Mouse (Mus musculus): ENCODE data around the gene Rab37.

Rab37 gene

DNA sequence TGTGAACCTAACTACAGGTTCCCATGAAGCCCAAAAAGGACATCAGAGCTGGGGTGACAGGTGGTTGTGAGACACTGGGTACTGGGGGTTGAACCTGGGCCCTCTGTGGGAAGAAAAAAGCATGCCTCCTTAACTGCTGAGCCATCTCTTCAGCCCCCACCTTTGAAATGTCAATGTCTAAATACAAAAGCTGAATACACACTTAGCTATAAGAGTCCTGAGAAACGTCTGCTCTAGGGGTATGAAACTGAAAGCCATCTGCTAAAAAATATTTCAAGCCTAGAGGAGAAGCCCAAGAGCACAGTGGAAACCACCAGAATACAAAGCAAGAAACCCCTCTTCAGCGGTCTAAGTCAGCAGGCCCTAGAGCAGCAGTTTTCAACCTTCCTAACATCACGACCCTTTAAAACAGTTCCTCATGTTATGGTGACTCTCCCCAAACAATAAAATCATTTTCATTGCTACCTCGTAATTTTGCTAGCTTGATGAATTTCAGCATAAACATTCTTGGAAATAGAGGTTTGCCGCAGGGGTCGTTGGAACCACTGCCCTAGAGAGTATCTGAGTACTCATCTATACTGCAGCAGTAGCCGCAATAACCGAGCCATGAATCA, 40.6 kb downstream of the Rab37 start:
- DNase-seq (ENCODE audit: low spot score) = no peak

DNA sequence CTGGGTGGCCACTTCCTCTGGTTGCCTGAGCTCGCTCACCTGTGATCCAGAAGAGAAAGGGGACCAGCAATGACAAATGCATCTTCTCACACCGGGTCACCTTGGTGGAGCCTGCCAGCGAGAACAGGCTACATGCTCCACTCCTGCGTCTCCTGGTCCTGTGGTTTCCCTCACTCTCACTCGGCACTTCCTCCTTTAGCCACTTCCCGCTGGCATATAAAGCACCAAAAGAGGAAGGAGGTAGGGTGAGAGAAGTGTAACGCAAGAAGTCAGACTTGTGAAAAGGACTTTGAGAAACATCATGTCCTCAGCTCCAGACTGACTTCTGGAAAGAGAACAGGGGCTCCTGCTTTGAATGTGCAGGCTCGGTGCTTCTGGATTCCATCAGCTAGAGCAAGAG, 42.6 kb downstream of the Rab37 start, which contains the start of gene Cd300lf:
TSS of gene Cd300lf (minus strand) at position 193 of the 400 bp plus-strand sequence.
- DNase-seq (ENCODE audit: low spot score) = no peak

GRCm38 (mm10) chr11:115138597-115139262, 47.5 kb downstream of the Rab37 start:
- no peak for DNase-seq (ENCODE audit: low spot score)

DNA sequence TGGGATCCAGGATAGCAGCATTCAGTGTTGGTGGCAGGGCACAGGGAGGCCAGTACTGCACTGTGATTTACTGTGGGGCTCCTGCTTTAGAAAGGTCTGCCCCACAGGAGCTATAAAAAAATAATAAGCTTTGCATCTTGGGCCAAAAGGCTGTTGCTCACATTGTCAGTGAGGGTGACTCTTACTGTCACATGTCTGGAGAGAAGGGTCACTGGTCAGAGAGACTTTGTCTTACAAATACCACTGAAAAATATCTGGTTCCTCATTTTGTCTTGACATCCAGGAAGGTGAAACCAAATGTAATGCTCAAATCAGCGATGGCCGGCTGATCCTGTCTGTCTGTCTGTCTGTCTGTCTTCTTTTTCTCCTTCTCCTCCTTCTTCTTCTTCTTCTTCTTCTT, 50.7 kb downstream of the Rab37 start:
- DNase-seq (ENCODE audit: low spot score) = no peak

DNA sequence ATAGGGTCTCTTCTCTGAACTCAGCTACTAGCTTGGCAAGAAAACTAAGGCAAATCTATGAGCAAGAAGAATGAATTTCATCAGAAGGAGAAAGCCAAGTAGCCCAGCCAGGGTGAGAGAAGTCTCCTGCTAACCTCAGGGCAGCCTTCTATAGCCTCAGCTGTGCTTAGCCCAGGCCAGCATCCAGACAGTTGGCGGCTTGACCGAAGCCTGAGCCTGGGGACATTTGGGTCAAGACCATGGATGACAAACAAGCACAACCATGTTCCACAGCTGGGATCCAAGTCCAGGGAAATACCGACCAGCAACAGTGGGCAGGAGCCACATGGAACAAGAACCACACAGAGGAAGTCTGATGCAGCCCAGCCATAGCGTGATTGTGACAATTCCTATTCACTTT, 56.6 kb downstream of the Rab37 start:
- DNase-seq (ENCODE audit: low spot score) = no peak

DNA sequence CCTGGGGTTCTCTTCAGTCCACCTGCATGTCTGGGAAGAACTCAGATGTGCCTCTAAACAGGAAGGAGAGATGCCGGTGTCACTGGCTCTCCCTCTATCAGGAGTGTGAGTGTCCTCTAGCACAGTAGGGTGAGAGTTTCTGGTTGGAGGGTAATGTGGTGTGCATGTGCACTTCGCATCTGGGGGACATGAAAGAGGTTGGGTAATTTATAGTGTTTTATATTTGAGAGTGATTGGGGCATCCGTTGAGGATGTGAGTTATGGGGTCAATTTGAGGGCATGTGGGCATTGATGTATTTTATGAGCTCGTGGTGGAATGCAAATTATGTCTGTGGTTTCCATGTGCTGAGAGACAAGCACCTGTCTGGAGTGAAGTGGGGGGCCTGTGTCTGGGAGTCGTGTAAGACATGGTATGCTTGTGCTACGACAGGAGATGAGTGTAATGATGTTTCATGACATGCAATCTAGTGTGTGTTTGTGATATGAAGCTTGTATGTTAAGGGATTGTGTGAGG, 59.6 kb downstream of the Rab37 start:
- no peak for DNase-seq (ENCODE audit: low spot score)

DNA sequence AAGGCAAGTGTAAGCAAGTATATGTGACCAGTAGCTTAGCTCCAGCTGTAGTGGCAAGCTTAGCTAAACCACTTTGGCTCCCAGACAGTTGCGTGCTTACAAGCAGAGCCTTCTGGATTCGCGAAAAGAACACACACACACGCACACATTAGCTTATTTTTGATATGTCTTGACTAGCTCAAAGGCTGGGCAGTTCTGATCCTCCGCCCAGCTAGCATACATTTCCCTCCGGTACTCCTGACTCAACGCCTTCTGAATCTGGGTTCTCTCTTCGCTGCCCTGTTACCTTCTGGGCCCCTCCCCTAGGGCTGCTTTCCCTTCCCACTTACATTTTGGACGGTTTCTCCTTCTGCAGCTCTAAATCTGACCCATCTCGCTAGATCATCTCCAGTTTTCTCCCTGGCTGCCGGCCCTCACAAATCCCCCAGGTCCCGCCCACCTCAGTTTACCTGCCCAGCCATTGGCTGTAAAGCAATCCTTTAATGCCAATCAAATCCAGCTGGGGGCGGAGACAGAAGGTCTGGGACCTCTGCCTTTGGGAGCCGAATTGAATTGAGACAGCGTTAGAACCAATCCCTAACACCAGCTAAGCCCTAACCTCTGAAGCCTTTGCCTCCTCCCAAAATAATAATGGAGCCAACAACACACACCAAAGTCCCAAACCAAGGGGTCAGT, 60.7 kb downstream of the Rab37 start:
- DNase-seq (ENCODE audit: low spot score) = peak; percentile 90

GRCm38 (mm10) chr11:115153088-115153487, 61.9 kb downstream of the Rab37 start:
- no peak for DNase-seq (ENCODE audit: low spot score)

DNA sequence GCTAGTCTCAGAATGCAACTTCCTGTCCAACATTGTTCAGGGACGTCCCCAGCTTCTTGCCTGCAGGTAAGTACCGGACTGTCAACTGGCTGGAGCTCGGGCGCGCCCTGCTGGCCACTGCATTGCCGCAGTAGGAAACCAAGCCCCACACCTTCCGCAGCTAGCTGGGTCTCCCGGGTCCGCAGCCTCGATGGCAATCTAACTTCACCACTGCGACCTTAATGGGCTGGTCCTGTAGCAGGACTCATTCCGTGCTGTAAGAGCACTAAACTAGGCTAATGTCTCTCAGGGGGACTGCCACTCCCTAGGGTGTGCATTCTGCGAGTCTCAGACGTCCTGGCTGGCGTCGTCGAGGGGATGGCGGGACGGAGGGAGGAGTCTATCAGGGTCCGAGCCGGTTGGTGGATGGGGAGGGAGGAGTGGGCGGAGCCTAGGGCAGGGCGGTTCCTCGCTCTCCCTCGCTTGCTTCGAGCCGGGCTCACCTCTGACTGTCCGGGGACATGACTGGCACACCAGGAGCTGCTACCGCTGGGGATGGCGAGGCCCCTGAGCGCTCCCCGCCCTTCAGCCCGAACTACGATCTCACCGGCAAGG, 62.6 kb downstream of the Rab37 start:
- peak; percentile 88 for DNase-seq (ENCODE audit: low spot score)

DNA sequence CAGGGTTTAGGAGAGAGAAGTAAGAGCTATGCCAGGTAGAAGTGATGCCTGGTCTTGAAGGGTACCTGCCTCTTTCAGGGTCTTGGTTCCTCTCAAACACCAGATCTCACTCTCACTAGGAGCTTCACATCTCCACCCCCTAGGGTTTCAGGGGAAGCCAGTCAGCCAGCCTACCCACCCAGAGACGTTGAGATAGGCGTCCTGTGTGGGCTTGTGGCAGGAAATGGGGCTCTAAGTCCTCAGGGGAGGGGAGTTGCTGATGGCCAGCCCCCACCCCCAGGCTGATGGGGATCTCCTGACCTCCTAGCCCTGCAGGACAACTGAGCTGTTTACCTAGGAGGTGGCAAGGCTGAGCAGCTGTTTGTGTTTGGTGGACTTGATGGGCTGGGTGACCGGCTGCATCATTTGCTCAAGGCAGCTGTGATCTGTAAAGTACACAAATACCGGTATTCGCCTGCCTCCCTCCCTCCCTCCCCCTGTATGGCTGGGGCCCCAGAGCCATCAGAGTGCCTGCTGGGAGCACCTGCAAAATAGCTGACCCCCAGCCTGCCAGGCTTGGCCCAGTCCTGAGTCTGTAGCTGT, 63.9 kb downstream of the Rab37 start:
- DNase-seq (ENCODE audit: low spot score) = no peak

- no peak for DNase-seq (ENCODE audit: low spot score)
Measured at GRCm38 (mm10) chr11:115157933-115158719, 66.9 kb downstream of the Rab37 start.

DNA sequence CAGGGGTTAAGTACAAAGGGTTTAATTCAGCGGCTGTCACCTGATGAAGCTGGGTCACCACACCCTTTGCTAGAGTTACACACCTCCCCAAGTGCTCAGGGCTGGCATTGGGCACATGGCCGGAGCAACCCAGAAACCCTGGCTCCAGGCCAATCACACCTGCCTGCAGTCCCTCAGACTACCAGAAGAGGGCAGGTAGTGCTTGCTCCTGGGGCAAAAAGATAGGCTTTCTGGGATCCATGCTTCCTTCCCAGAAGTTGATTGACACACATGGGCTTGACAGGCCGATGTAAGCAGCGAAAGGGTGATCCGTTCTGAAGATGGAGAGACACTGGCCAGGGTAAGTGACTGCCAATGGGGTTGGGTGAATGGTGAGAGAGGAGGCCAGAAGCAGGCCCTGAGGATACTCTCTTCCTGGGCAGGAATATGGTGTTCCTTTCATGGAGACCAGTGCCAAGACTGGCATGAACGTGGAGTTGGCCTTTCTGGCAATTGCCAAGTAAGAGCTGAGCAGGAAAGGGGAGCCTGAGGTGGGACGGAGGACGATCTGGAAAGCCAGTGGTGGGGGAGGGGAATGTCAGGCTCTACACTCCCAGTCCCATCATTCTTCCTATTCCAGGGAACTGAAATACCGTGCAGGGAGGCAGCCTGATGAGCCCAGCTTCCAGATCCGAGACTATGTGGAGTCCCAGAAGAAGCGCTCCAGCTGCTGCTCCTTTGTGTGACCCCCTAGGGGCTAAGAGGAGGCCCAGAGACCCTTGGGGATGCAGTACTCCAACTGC, 69.0 kb downstream of the Rab37 start:
- peak; percentile 59 for DNase-seq (ENCODE audit: low spot score)

DNA sequence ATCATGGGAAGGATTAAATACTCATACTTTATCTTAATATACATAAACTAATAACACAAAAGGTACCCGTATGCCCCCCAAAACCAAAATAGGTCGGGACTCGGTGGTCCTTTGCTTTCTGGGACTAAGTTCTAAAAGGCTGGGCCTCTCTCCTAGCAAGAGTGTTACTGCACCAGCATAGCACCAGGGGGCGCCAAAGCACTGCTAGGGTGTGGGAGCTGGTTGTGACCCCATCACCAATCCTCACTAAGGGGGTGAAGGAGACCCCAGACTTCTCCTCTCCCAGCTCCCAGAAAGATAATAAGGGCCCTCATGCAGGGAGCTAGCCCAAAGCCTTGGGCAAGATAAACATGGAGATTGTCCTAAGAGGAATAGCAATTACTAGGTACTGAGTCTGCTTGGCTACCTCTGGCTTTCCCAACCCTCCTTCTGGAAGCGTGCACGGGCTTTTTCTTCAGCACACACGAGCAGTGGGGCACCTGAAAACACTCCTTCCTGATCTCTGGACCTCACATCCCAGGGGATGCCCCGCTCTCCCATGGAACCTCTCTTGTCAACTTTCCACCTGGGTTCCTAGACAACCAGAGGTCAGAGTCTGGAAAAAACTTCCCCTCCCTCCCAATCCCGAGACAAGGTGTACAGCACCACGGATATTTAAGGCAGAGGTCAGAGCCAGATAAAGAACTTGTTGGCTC, 69.8 kb downstream of the Rab37 start:
- peak; percentile 89 for DNase-seq (ENCODE audit: low spot score)

- no peak for DNase-seq (ENCODE audit: low spot score)
Measured at GRCm38 (mm10) chr11:115161578-115162204, 70.5 kb downstream of the Rab37 start.

DNA sequence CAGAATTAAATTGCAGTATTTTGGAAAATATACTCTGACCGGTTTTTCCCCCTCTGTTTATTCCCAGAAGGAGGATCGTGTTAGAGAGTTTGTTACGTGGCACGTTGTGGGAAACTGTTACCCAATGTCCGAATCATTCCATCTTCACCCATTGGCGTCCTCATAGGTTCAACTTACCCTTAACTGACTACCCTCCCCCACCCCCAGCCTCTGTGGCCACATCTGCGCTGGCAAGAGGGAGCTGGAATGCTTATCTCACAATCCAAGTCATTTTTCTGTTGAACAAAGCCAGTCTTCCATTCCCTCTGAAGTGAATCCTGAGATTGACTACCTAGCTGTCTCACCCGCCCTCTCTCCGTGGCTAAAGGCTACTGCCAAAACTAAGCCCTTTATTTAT, 71.0 kb downstream of the Rab37 start:
- DNase-seq (ENCODE audit: low spot score) = no peak

DNA sequence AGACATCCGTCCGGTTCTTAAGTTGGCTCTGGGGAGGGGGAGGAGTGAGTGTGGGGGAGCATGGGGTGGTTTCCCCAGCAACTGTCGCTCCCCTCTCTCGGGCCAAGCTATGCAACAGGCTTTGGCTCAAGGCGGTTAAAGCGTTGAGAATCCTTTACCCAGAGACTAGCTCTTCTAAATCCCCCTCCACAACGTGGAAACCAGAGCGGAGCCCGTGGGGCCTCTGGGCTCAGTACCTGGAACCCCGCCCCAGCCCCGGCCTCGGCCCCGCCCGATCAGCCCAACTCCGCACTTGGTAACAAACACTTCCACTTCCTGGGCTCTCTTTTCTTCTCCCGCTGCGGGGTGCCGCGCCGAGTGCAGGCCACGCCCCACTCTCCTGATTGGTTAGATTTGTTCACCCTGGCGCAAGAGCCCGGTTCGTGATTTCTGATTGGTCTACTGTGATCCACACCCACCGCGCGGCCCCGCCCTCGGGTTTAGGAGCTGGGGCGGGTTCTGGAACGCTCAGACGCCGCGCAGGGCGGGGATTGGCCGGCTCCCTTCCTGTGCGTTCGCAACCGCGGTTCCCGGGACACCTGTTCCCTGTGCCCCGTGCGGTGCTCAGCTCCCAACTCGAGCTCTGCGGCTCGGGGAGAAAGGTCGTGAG, 71.7 kb downstream of the Rab37 start, which contains the start of gene Slc9a3r1:
TSS of gene Slc9a3r1 (plus strand) at position 510 of the 649 bp plus-strand sequence.
- DNase-seq (ENCODE audit: low spot score) = peak; percentile 98

- peak; percentile 78 for DNase-seq (ENCODE audit: low spot score)
Measured at GRCm38 (mm10) chr11:115163568-115164150, 72.4 kb downstream of the Rab37 start.

DNA sequence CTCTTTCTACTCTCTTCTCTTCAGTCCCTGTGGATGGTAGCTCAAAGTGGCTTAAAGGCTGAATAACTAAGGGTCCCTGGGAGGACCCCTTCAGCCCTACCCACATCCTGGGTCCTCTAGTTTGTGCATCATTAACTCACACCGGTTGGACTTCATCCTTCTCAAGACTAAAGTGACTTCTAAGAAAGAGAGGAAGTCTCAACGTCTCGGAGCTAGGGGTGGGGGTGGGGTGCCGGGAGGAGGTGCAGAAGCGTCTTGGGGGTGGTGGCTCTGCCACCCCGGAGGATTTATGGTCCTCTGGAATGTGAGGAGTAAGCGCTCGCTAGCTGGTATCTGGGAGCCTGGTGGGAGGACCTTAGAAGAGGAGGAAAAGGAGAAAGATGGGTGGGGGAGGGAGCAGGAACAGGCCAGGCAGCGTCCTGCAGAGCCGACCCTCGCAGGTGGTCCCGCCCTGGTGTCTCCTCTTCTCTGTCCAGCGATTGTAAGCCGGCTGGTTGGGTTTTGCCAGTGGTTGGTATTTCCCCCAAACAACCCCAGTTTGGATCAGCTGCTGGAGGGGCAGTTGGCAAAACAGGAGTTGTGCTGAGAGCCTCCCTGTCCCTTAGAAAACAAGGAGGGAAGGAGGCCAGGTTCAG, 73.2 kb downstream of the Rab37 start:
- no peak for DNase-seq (ENCODE audit: low spot score)

Measured in embryo, embryonic 10 days (tissue).